Mouse (Mus musculus) lung, postnatal 14 days (tissue): ENCODE data around the gene Vrk1.

ENCODE experiments used
- DNase-seq: peaks from one replicate; pipeline ENCODE4 v3.0.0; 2021

Vrk1 gene

GRCm38 (mm10) chr12:106010065-106010915, at the start of gene Vrk1:
Vrk1 (plus strand) TSS chr12:106010228.
- DNase-seq, result peak; percentile 94

- DNase-seq, result no peak
These were observed 49.3 kb upstream of the Vrk1 start for GRCm38 (mm10) chr12:105960592-105961330.

GRCm38 (mm10) chr12:105961667-105962066, 48.4 kb upstream of the Vrk1 start:
- DNase-seq, result no peak

- DNase-seq, result peak; percentile 93
These were observed 47.7 kb upstream of the Vrk1 start for GRCm38 (mm10) chr12:105962103-105963011.

- peak; percentile 41 for DNase-seq
These were observed 46.9 kb upstream of the Vrk1 start for GRCm38 (mm10) chr12:105963012-105963572.

- no peak for DNase-seq
These were observed 43.0 kb upstream of the Vrk1 start for GRCm38 (mm10) chr12:105966887-105967637.

- no peak for DNase-seq
These were observed 42.2 kb upstream of the Vrk1 start for GRCm38 (mm10) chr12:105967806-105968205.

GRCm38 (mm10) chr12:105971182-105971581, 38.8 kb upstream of the Vrk1 start:
- DNase-seq, result no peak

- DNase-seq, result no peak
These were observed 37.4 kb upstream of the Vrk1 start for GRCm38 (mm10) chr12:105972673-105973072.

- DNase-seq, result no peak
These were observed 36.3 kb upstream of the Vrk1 start for GRCm38 (mm10) chr12:105973691-105974090.

GRCm38 (mm10) chr12:105974107-105974506, 35.9 kb upstream of the Vrk1 start:
- no peak for DNase-seq

- DNase-seq, result peak; percentile 33
These were observed 28.7 kb upstream of the Vrk1 start for GRCm38 (mm10) chr12:105981121-105981973.

GRCm38 (mm10) chr12:105981974-105982305, 28.1 kb upstream of the Vrk1 start:
- no peak for DNase-seq

GRCm38 (mm10) chr12:105982598-105982997, 27.4 kb upstream of the Vrk1 start:
- DNase-seq, result no peak

- no peak for DNase-seq
These were observed 26.5 kb upstream of the Vrk1 start for GRCm38 (mm10) chr12:105983499-105983898.

GRCm38 (mm10) chr12:105988434-105988833, 21.6 kb upstream of the Vrk1 start:
- DNase-seq, result no peak

GRCm38 (mm10) chr12:105992756-105993155, 17.3 kb upstream of the Vrk1 start:
- DNase-seq, result no peak

GRCm38 (mm10) chr12:105993356-105993755, 16.7 kb upstream of the Vrk1 start:
- DNase-seq, result no peak

GRCm38 (mm10) chr12:105995940-105996339, 14.1 kb upstream of the Vrk1 start:
- no peak for DNase-seq

GRCm38 (mm10) chr12:105997028-105997786, 12.8 kb upstream of the Vrk1 start:
- DNase-seq, result no peak
